Mouse (Mus musculus) spleen, postnatal 0 days (tissue): Measurements from ENCODE around the gene Slc22a23. TPM values are rescaled to one million over a fixed set of nuclear protein-coding genes. Genes with fewer than 3 reads are reported as not detected.

Source experiments
- polyA plus RNA-seq: library from polyadenylated mRNA; unstranded; fragments of >200 nt; fragmentation: Nextera tagmentation; extraction: Ambion mirVana; gene quantifications from 2 replicates; pipeline ENCODE4 v1.2.1, GENCODE M21; 2015

The Slc22a23 gene
- 4.6 and 5.5 TPM in 2 replicates for polyA plus RNA-seq

GRCm38 (mm10) chr13:34345128-34346085 lies at the start of gene Slc22a23:
TSS of gene Slc22a23 (minus strand) at chr13:34345182.

DNA sequence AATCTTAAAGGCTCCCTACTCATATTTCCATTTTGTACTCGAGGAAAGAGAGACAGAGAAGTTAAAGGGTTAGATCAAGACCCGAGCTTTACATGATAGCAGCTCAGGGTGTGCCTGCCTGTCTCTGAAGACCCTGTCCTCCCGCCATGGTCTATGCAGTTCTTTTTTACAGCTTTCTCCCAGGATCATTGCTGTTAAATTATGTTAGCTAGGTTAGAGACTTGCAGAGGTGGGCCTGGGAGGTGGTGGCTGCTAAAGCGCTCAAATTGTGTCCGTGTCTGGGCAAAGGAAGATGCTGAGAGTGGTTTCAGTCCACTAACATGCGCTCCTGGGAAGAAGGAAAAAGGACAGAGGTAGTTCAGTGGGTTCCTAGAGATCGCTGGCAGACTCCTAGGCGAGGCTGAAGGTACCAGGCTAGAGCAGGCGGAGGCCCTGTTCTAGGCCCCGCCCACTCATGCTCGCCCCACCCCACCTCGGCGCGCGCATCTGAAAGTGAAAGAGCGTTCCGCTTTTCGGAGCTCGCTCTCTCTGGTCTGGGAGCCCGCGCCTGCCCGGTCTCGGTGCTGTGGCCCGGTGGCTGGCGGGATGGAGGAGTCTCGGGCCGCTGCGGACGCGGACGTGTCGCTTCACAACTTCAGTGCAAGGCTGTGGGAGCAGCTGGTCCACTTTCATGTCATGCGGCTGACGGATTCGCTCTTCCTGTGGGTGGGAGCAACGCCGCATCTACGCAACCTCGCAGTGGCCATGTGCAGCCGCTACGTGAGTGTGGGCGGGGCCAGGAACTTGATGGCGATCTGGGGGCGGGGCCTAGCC lies 182.3 kb downstream of the Slc22a23 start, which contains the start of gene Psmg4:
Psmg4 (plus strand) TSS at position 474 of the 813 bp plus-strand sequence.

DNA sequence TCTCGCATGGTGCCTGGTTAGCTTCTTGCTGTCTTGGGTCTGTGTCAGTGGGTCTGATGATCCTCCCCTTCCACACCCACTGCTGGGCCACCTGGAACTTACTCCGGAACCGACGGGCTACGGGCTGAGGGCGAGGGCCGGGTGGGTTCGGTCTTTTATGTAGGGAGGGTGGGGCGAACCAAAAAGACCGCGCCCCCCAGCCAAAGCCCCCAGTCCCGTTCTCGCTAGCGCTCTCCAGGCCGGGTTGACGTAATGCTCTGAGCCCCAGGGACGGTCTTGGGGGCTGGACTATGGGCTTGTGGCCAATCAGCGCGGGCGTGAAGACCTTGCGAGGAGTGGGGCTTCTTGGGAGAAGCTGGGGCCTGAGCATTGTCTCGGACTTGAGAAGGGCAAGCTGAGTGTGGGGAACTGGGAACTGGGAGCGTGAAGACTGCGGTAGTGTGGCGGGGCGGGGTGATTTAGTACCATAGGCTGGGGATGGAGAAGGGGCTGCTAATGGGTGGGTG lies 214.7 kb downstream of the Slc22a23 start, which contains the start of gene Tubb2b:
Tubb2b (minus strand) TSS at position 241 of the 506 bp plus-strand sequence.

Other genes starting within 250 kb of the Slc22a23 start
- gene Tubb2b, start 214.7 kb downstream of the Slc22a23 start, polyA plus RNA-seq, result 1.3 and 1.4 TPM in 2 replicates
- gene Psmg4, start 182.2 kb downstream of the Slc22a23 start, polyA plus RNA-seq, result 63.7 and 66.5 TPM in 2 replicates